Mouse (Mus musculus) MEL-GATA-1-ER (cell line): ENCODE results near the gene Impdh2.
A peak's percentile ranks its signal among the peaks of the same experiment; 100 is the strongest.

ENCODE experiments used
- DNase-seq: peaks from one replicate; pipeline ENCODE4 v3.0.0-alpha.2; 2012; ENCODE audit warnings: low read depth; ENCODE audit errors: extremely low read depth

The Impdh2 gene

GRCm38 (mm10) chr9:108600011-108600410, 39.9 kb downstream of the Impdh2 start:
- no peak for DNase-seq

DNA sequence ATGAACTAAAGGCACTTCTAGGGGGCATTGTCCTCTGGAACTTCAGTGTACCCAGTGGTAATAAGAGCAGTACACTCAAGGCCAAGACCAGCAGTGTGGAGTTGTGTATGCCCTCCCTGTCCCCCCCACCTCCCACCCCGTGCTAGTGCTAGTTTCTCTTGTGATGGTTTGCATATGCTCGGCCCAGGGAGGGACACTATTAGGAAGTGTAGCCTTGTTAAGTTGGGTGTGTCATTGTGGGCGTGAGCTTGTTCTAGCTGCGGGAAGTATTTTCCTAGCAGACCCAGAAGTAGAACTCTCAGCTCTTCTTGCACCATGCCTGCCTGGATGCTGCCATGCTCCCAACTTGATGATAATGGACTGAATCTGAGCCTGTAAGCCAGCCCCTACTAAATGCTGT, 41.9 kb downstream of the Impdh2 start:
- DNase-seq, result no peak

GRCm38 (mm10) chr9:108607929-108608328, 47.8 kb downstream of the Impdh2 start:
- DNase-seq, result peak; percentile 50

- no peak for DNase-seq
Observed at GRCm38 (mm10) chr9:108608889-108609288, 48.8 kb downstream of the Impdh2 start.

GRCm38 (mm10) chr9:108611488-108611887, 51.4 kb downstream of the Impdh2 start:
- DNase-seq, result no peak
